Comparison of ENCODE assay signal across 7 mouse cellular contexts in the genomic region with DNA sequence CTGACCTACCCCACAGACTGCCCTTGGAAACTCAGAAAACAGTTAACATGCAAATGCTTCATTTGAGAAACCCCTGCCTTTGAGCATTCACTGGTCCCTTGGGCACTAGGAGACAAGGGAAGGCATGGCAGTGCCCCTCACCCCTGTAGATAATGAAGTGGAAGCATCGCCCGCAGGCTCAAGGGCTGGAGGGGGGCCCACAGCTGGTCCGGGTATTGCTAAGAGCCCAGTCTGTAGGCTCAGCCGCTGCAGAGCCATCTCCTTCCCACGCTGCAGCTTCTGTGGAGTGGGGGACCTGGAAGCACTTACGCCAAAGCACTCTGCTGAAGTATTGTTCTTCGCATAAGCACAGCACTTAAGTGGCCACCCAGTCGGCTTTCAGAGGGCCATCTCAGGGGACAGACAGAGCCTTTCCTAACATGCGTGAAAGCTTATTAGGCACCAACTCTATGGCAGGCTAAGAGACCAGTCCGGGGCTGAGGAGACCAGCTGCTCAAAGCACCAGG. TPM values are rescaled to one million over a fixed set of nuclear protein-coding genes. Genes with fewer than 3 reads are reported as not detected.
DNase-seq lines count a peak whose midpoint lies in the region; ATAC-seq and TF ChIP-seq lines count a peak whose summit lies in the region.

No protein-coding gene starts in this region.

- no peak for TF ChIP-seq EP300 in lung, postnatal 0 days (IDR thresholded peaks at IDR 0.05)
- no peak for TF ChIP-seq EP300 in stomach, postnatal 0 days (optimal IDR thresholded peaks at IDR 0.05)

- H3K9me3 ChIP-seq in heart, embryonic 12.5 days (replicated peaks), result no peaks in the 10 kb centered on the region
- no peaks in the 10 kb centered on the region for H3K9me3 ChIP-seq in lung, postnatal 0 days (ENCODE audit: low read length)
- H3K9me3 ChIP-seq in stomach, postnatal 0 days (ENCODE audit: control insufficient read depth, low read length), result no peaks in the 10 kb centered on the region

- H3K36me3 ChIP-seq in heart, embryonic 12.5 days, result no peaks in the 10 kb centered on the region
- H3K36me3 ChIP-seq in lung, postnatal 0 days (ENCODE audit: insufficient read depth, low read length), result no peaks in the 10 kb centered on the region
- no peaks in the 10 kb centered on the region for H3K36me3 ChIP-seq in stomach, postnatal 0 days (ENCODE audit: control insufficient read depth, insufficient read depth, low read length)

- H3K4me1 ChIP-seq in heart, embryonic 12.5 days (replicated peaks), result peaks cover 16% of the 10 kb centered on the region
- H3K4me1 ChIP-seq in lung, postnatal 0 days (ENCODE audit: insufficient read depth, low read depth, low read length), result peaks cover 6% of the 10 kb centered on the region; the same call in 1 of the 2 replicates
- no peaks in the 10 kb centered on the region for H3K4me1 ChIP-seq in stomach, postnatal 0 days (replicated peaks; ENCODE audit: control insufficient read depth, insufficient read depth)

- no peak overlapping the region for H3K27ac ChIP-seq in heart, embryonic 12.5 days (ENCODE audit: poor library complexity, severe bottlenecking)
- H3K27ac ChIP-seq in lung, postnatal 0 days (ENCODE audit: low read length), result no peak overlapping the region
- H3K27ac ChIP-seq in stomach, postnatal 0 days (replicated peaks), result 0 out of 2 replicates have a peak overlapping the region, but pooled peaks have one; percentile 4

- DNase-seq in 3T3-L1 (ENCODE audit: low read depth, low spot score), result peak; percentile 60
- peak; percentile 48 for DNase-seq in Muller cell, postnatal 12 days (ENCODE audit: inconsistent ontology term)
- peak; percentile 69 for DNase-seq in lung, postnatal 0 days (ENCODE audit: low spot score)
- no peak for DNase-seq in stomach, postnatal 0 days (ENCODE audit: low spot score)
- DNase-seq in frontal cortex, postnatal 14 days (ENCODE audit: low spot score in 2 of 2), result no peak

- WGBS in heart, embryonic 12.5 days, result 28% methylated on average over 10 of the region's 10 CpGs
- 28% methylated on average over 10 of the region's 10 CpGs for WGBS in lung, postnatal 0 days
- 41% methylated on average over 10 of the region's 10 CpGs for WGBS in stomach, postnatal 0 days

- ATAC-seq in heart, embryonic 12.5 days (ENCODE audit: insufficient number of reproducible peaks, low FRiP score), result no peak
- peak; percentile 83 for ATAC-seq in lung, postnatal 0 days
- no peak for ATAC-seq in stomach, postnatal 0 days (ENCODE audit: low FRiP score, low TSS enrichment)
- ATAC-seq in monocyte, adult 5-6 weeks (replicated peaks; ENCODE audit: insufficient number of reproducible peaks, low FRiP score, low TSS enrichment, poor library complexity, severe bottlenecking), result no peak

- no peak overlapping the region; the same call in 1 of the 2 replicates for H3K4me3 ChIP-seq in heart, embryonic 12.5 days
- H3K4me3 ChIP-seq in lung, postnatal 0 days (ENCODE audit: low read depth, low read length), result peak overlapping the region; percentile 24
- no peak overlapping the region for H3K4me3 ChIP-seq in stomach, postnatal 0 days (ENCODE audit: low read depth, low read length)

- no peak for TF ChIP-seq CTCF in lung, postnatal 0 days (IDR thresholded peaks at IDR 0.05)
- TF ChIP-seq CTCF in stomach, postnatal 0 days (IDR thresholded peaks at IDR 0.05; ENCODE audit: low read depth), result no peak

- H3K4me2 ChIP-seq in heart, embryonic 12.5 days, result peak overlapping the region; percentile 43
- peak overlapping the region; percentile 50 for H3K4me2 ChIP-seq in lung, postnatal 0 days (replicated peaks; ENCODE audit: low read depth, low read length)
- no peak overlapping the region; the same call in 1 of the 2 replicates for H3K4me2 ChIP-seq in stomach, postnatal 0 days (replicated peaks; ENCODE audit: low read depth)

- peaks cover 53% of the 10 kb centered on the region for H3K27me3 ChIP-seq in heart, embryonic 12.5 days (replicated peaks)
- H3K27me3 ChIP-seq in lung, postnatal 0 days (replicated peaks; ENCODE audit: insufficient read depth, low read length), result peaks cover 4% of the 10 kb centered on the region; the same call in 1 of the 2 replicates
- H3K27me3 ChIP-seq in stomach, postnatal 0 days (ENCODE audit: control insufficient read depth, insufficient read depth, low read length), result no peaks in the 10 kb centered on the region

- 0 out of 2 replicates have a peak overlapping the region, but pooled peaks have one; percentile 31 for H3K9ac ChIP-seq in heart, embryonic 12.5 days
- H3K9ac ChIP-seq in lung, postnatal 0 days (replicated peaks; ENCODE audit: low read depth), result no peak overlapping the region
- no peak overlapping the region for H3K9ac ChIP-seq in stomach, postnatal 0 days (ENCODE audit: low read length)

RNA-seq across cellular contexts. Expression of gene Scmh1, which starts 35.2 kb away (rescaled TPM):
- 90.1 and 102 TPM in 2 replicates for polyA plus RNA-seq in heart, embryonic 12.5 days (2016; fragmentation: Nextera tagmentation; extraction: Ambion mirVana)
- 24.6 and 26.1 TPM in 2 replicates for polyA plus RNA-seq in lung, postnatal 0 days (2015; fragmentation: Nextera tagmentation; extraction: Ambion mirVana)
- 35.6 and 38.7 TPM in 2 replicates for polyA plus RNA-seq in stomach, postnatal 0 days (2015; fragmentation: Nextera tagmentation; extraction: Ambion mirVana)
- 7.2 to 17.6 TPM (median 8.5 TPM) in 3 replicates for total RNA-seq in monocyte, adult 5-6 weeks (2017)

Comparison
In these comparisons a context has a peak if more than half of its experiments do, and no peak if none do; other contexts are left out.
1. DNase-seq: peak in 3T3-L1 (single experiment), Muller cell, postnatal 12 days (single experiment) and lung, postnatal 0 days (single experiment); none in stomach, postnatal 0 days (single experiment) and frontal cortex, postnatal 14 days (0 of 2).